In genomic region chr3:109339941-109340273, GRCm38 (mm10) we compare ENCODE assay signal across 8 mouse cellular contexts. TPM values are rescaled to one million over a fixed set of nuclear protein-coding genes. Genes with fewer than 3 reads are reported as not detected.
DNase-seq lines count a peak whose midpoint lies in the region; ATAC-seq lines count a peak whose summit lies in the region.

No protein-coding gene starts in this region.

- no peaks in the 10 kb centered on the region; the same call in 1 of the 2 replicates for H3K27me3 ChIP-seq in forebrain, embryonic 15.5 days

- intact Hi-C loops in heart, postnatal 36 days (cut with DNase I), result loop anchor here (2.0 to 5.0 kb wide), 3 partner anchors 89 to 168 kb away; no protein-coding TSS in a partner anchor

- no peak; the same call in none of the 2 replicates for ATAC-seq in forebrain, embryonic 15.5 days (replicated peaks)

- H3K36me3 ChIP-seq in forebrain, embryonic 15.5 days, result no peaks in the 10 kb centered on the region

- H3K9ac ChIP-seq in forebrain, embryonic 15.5 days (replicated peaks), result peak overlapping the region; percentile 63

- peak overlapping the region; percentile 64 for H3K27ac ChIP-seq in forebrain, embryonic 15.5 days (replicated peaks)

- H3K9me3 ChIP-seq in forebrain, embryonic 15.5 days, result no peaks in the 10 kb centered on the region

- peak overlapping the region; percentile 73 for H3K4me3 ChIP-seq in forebrain, embryonic 15.5 days

- H3K4me2 ChIP-seq in forebrain, embryonic 15.5 days (replicated peaks), result peak overlapping the region; percentile 84

- H3K4me1 ChIP-seq in forebrain, embryonic 15.5 days, result peaks cover 19% of the 10 kb centered on the region

- peak; percentile 65 for DNase-seq in R1 (ENCODE audit: low read depth, low spot score)
- DNase-seq in cerebellum, adult 11-12 months, result peak; percentile 9
- peak; percentile 66 to 71 for DNase-seq in heart, postnatal 36 days
- DNase-seq in kidney, postnatal 4 days, result peak; percentile 64 to 76
- DNase-seq in lung, postnatal 10 days, result peak; percentile 51
- peak; percentile 20 for DNase-seq in retina, adult 2 months (ENCODE audit: low read depth, low spot score)
- DNase-seq in urinary bladder, postnatal 36 days (ENCODE audit: low spot score in 2 of 2), result peak; percentile 21 to 23

- WGBS in forebrain, embryonic 15.5 days, result under 1% methylated on average over 9 of the region's 9 CpGs

RNA-seq across cellular contexts. Expression of gene Vav3, which starts 0.5 kb away (rescaled TPM):
- 6.2 and 6.6 TPM in 2 replicates for polyA plus RNA-seq in forebrain, embryonic 15.5 days (2015; fragmentation: Nextera tagmentation; extraction: Ambion mirVana)
- 1 to 10 TPM; 5.9 to 6.4 TPM for total RNA-seq in heart, postnatal 36 days (2021)

Comparison
In these comparisons a context has a peak if more than half of its experiments do, and no peak if none do; other contexts are left out.
1. DNase-seq: peak in every context shown above with its lines; median percentile 70 in kidney, postnatal 4 days; 68 in heart, postnatal 36 days; 65 in R1; 51 in lung, postnatal 10 days; 22 in urinary bladder, postnatal 36 days; 20 in retina, adult 2 months; 9 in cerebellum, adult 11-12 months.